Comparison of ENCODE assay signal across 8 mouse cellular contexts in the genomic region with DNA sequence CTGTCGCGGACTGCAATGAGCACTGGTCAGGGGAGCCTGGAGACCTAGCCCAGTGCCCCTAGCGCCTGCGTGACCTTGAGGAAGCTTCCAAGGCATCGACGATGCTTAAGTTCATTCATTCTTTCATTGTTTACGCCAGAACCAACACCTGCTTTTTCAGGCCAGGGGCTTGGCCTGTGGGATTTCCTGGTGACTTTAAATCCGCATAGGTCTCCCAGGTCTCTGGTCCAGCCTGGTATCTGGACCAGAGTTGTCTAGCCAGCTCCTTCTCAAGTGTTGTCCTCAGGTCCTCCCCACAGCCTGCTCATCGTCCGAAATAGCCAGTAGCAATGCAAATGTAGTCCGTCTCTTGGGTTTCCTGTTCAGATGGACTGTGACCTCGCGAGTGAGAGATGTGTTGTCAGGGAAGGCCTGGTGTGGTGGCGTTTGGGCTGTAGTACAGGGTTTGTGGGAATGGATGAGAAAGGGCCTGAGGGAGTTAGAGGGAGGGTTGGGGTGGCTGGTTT. TPM values are rescaled to one million over a fixed set of nuclear protein-coding genes. Genes with fewer than 3 reads are reported as not detected.
A peak's percentile ranks its signal among the peaks of the same experiment; 100 is the strongest.
DNase-seq lines count a peak whose midpoint lies in the region; ATAC-seq and TF ChIP-seq lines count a peak whose summit lies in the region.

No protein-coding gene starts in this region.

- H3K4me2 ChIP-seq in lung, embryonic 15.5 days = peak overlapping the region; percentile 89
- H3K4me2 ChIP-seq in embryonic facial prominence, embryonic 11.5 days (ENCODE audit: low read depth, low read length) = peak overlapping the region; percentile 98
- peak overlapping the region; percentile 100 for H3K4me2 ChIP-seq in intestine, postnatal 0 days (replicated peaks; ENCODE audit: low read depth)

- peak overlapping the region; percentile 62 for H3K4me3 ChIP-seq in lung, embryonic 15.5 days
- peak overlapping the region; percentile 77 for H3K4me3 ChIP-seq in embryonic facial prominence, embryonic 11.5 days (ENCODE audit: low read depth, low read length)
- H3K4me3 ChIP-seq in intestine, postnatal 0 days (ENCODE audit: low read depth, low read length) = peak overlapping the region; percentile 78
- peak overlapping the region; percentile 53; the same call in 1 of the 2 replicates for H3K4me3 ChIP-seq in olfactory bulb, adult 2 months (ENCODE audit: insufficient read depth, low read depth, low read length)

- ATAC-seq in lung, embryonic 15.5 days (ENCODE audit: borderline replicate concordance, extremely low read depth, low FRiP score, low TSS enrichment) = no peak
- ATAC-seq in embryonic facial prominence, embryonic 11.5 days (replicated peaks; ENCODE audit: insufficient number of reproducible peaks, low FRiP score, low TSS enrichment, low read depth) = no peak
- no peak for ATAC-seq in intestine, postnatal 0 days
- no peak for ATAC-seq in erythroid progenitor cell, adult 5-6 weeks (replicated peaks; ENCODE audit: low FRiP score, poor library complexity, severe bottlenecking)
- ATAC-seq in frontal cortex, adult (ENCODE audit: low TSS enrichment) = no peak

- no peaks in the 10 kb centered on the region for H3K9me3 ChIP-seq in lung, embryonic 15.5 days
- H3K9me3 ChIP-seq in embryonic facial prominence, embryonic 11.5 days (replicated peaks; ENCODE audit: control insufficient read depth, low read length) = no peaks in the 10 kb centered on the region
- no peaks in the 10 kb centered on the region for H3K9me3 ChIP-seq in intestine, postnatal 0 days (ENCODE audit: control insufficient read depth)

- TF ChIP-seq CTCF in intestine, postnatal 0 days (IDR thresholded peaks at IDR 0.05; ENCODE audit: low read depth) = no peak
- no peak for TF ChIP-seq CTCF in olfactory bulb, adult 2 months (IDR thresholded peaks at IDR 0.05; ENCODE audit: insufficient read depth, low read depth, low read length)

- peak overlapping the region; percentile 83 for H3K27ac ChIP-seq in lung, embryonic 15.5 days
- H3K27ac ChIP-seq in embryonic facial prominence, embryonic 11.5 days (replicated peaks; ENCODE audit: low read depth, low read length) = 0 out of 2 replicates have a peak overlapping the region, but pooled peaks have one; percentile 47
- peak overlapping the region; percentile 85 for H3K27ac ChIP-seq in intestine, postnatal 0 days (ENCODE audit: low read depth, low read length)
- H3K27ac ChIP-seq in olfactory bulb, adult 2 months (ENCODE audit: insufficient read depth, low read depth, low read length) = no peak overlapping the region

- no peak for DNase-seq in lung, postnatal 25 days (ENCODE audit: low spot score)
- DNase-seq in embryonic facial prominence, embryonic 11.5 days (ENCODE audit: low spot score) = no peak
- no peak for DNase-seq in right cerebral cortex, postnatal 36 days (ENCODE audit: low spot score in 2 of 2)

- no peak for TF ChIP-seq POLR2A in olfactory bulb, adult 2 months (IDR thresholded peaks at IDR 0.05; ENCODE audit: insufficient read depth, low read depth, low read length)

- no peaks in the 10 kb centered on the region for H3K36me3 ChIP-seq in lung, embryonic 15.5 days
- no peaks in the 10 kb centered on the region for H3K36me3 ChIP-seq in embryonic facial prominence, embryonic 11.5 days (replicated peaks; ENCODE audit: control insufficient read depth, insufficient read depth, low read depth, low read length)
- H3K36me3 ChIP-seq in intestine, postnatal 0 days (ENCODE audit: control insufficient read depth, insufficient read depth) = no peaks in the 10 kb centered on the region

- no peaks in the 10 kb centered on the region for H3K27me3 ChIP-seq in lung, embryonic 15.5 days
- no peaks in the 10 kb centered on the region for H3K27me3 ChIP-seq in embryonic facial prominence, embryonic 11.5 days (ENCODE audit: control insufficient read depth, insufficient read depth, low read length)
- no peaks in the 10 kb centered on the region for H3K27me3 ChIP-seq in intestine, postnatal 0 days (replicated peaks; ENCODE audit: control insufficient read depth, insufficient read depth, low read length)

- peaks cover 58% of the 10 kb centered on the region for H3K4me1 ChIP-seq in lung, embryonic 15.5 days
- peaks cover 3% of the 10 kb centered on the region for H3K4me1 ChIP-seq in embryonic facial prominence, embryonic 11.5 days (ENCODE audit: control insufficient read depth, insufficient read depth, low read length)
- H3K4me1 ChIP-seq in intestine, postnatal 0 days (replicated peaks; ENCODE audit: control insufficient read depth, insufficient read depth, low read length) = peaks cover 22% of the 10 kb centered on the region; the same call in 1 of the 2 replicates
- peaks cover 18% of the 10 kb centered on the region for H3K4me1 ChIP-seq in olfactory bulb, adult 2 months (ENCODE audit: control insufficient read depth, insufficient read depth, low read length)

- WGBS in lung, embryonic 15.5 days = 5% methylated on average over 14 of the region's 14 CpGs
- 4% methylated on average over 14 of the region's 14 CpGs for WGBS in embryonic facial prominence, embryonic 11.5 days
- 5% methylated on average over 14 of the region's 14 CpGs for WGBS in intestine, postnatal 0 days
- WGBS in olfactory bulb, adult 2 months = 19% methylated on average over 14 of the region's 14 CpGs

- peak overlapping the region; percentile 62 for H3K9ac ChIP-seq in lung, embryonic 15.5 days
- peak overlapping the region; percentile 80 for H3K9ac ChIP-seq in embryonic facial prominence, embryonic 11.5 days (replicated peaks; ENCODE audit: low read length)
- H3K9ac ChIP-seq in intestine, postnatal 0 days (ENCODE audit: low read depth, low read length) = peak overlapping the region; percentile 64

RNA-seq across cellular contexts. Expression of a gene that starts 1.1 kb away (rescaled TPM):
- polyA plus RNA-seq in lung, embryonic 15.5 days (2015; fragmentation: Nextera tagmentation; extraction: Ambion mirVana) = 13.7 and 16.1 TPM in 2 replicates
- 5.0 and 6.1 TPM in 2 replicates for polyA plus RNA-seq in embryonic facial prominence, embryonic 11.5 days (2014; fragmentation: Nextera tagmentation; extraction: Ambion mirVana)
- 4.1 and 4.2 TPM in 2 replicates for polyA plus RNA-seq in intestine, postnatal 0 days (2015; fragmentation: Nextera tagmentation; extraction: Ambion mirVana)
- polyA plus RNA-seq in olfactory bulb, adult 2 months (2012; ENCODE audit: insufficient read depth, insufficient read length, low replicate concordance, missing spikeins) = 129 TPM in 1 of 2 replicates, not detected in the other
- 276 and 287 TPM in 2 replicates for total RNA-seq in erythroid progenitor cell, adult 5-6 weeks (2015; ENCODE audit: low replicate concordance)
- total RNA-seq in erythroid progenitor cell, adult 5-6 weeks (2017; ENCODE audit: low replicate concordance) = 288 and 298 TPM in 2 replicates

RNA-seq across cellular contexts. Expression of a gene that starts 30.0 kb away (rescaled TPM):
- polyA plus RNA-seq in lung, embryonic 15.5 days (2015; fragmentation: Nextera tagmentation; extraction: Ambion mirVana) = 498 and 529 TPM in 2 replicates
- polyA plus RNA-seq in embryonic facial prominence, embryonic 11.5 days (2014; fragmentation: Nextera tagmentation; extraction: Ambion mirVana) = 608 and 653 TPM in 2 replicates
- polyA plus RNA-seq in intestine, postnatal 0 days (2015; fragmentation: Nextera tagmentation; extraction: Ambion mirVana) = 106 and 118 TPM in 2 replicates
- polyA plus RNA-seq in olfactory bulb, adult 2 months (2012; ENCODE audit: insufficient read depth, insufficient read length, low replicate concordance, missing spikeins) = not detected in 2 replicates
- 14.7 TPM in 1 of 2 replicates, not detected in the other for total RNA-seq in erythroid progenitor cell, adult 5-6 weeks (2015; ENCODE audit: low replicate concordance)
- total RNA-seq in erythroid progenitor cell, adult 5-6 weeks (2017; ENCODE audit: low replicate concordance) = 2.7 TPM in 1 of 2 replicates, not detected in the other

RNA-seq across cellular contexts. Expression of a gene that starts 32.9 kb away (rescaled TPM):
- polyA plus RNA-seq in lung, embryonic 15.5 days (2015; fragmentation: Nextera tagmentation; extraction: Ambion mirVana) = 6.5 and 8.1 TPM in 2 replicates
- 2.8 and 2.9 TPM in 2 replicates for polyA plus RNA-seq in embryonic facial prominence, embryonic 11.5 days (2014; fragmentation: Nextera tagmentation; extraction: Ambion mirVana)
- 0.95 and 1.1 TPM in 2 replicates for polyA plus RNA-seq in intestine, postnatal 0 days (2015; fragmentation: Nextera tagmentation; extraction: Ambion mirVana)
- polyA plus RNA-seq in olfactory bulb, adult 2 months (2012; ENCODE audit: insufficient read depth, insufficient read length, low replicate concordance, missing spikeins) = not detected in 2 replicates
- not detected in 2 replicates for total RNA-seq in erythroid progenitor cell, adult 5-6 weeks (2015; ENCODE audit: low replicate concordance)
- 0.53 and 0.90 TPM in 2 replicates for total RNA-seq in erythroid progenitor cell, adult 5-6 weeks (2017; ENCODE audit: low replicate concordance)

Comparison
In these comparisons a context has a peak if more than half of its experiments do, and no peak if none do; other contexts are left out.
1. RNA of a gene that starts 30.0 kb away (polyA plus RNA-seq): 608 to 653 TPM in embryonic facial prominence, embryonic 11.5 days, 498 to 529 TPM in lung, embryonic 15.5 days and 106 to 118 TPM in intestine, postnatal 0 days; not detected in olfactory bulb, adult 2 months; every median in the first group is over 100 times any median in the second.
2. Peak in every context shown above with its lines, with median percentiles within 50 percentile points of each other: H3K4me2 ChIP-seq, H3K4me3 ChIP-seq and H3K9ac ChIP-seq.